Mouse (Mus musculus) heart, postnatal 0 days (tissue): Measurements from ENCODE around the gene Sf3a2. TPM values are rescaled to one million over a fixed set of nuclear protein-coding genes. Genes with fewer than 3 reads are reported as not detected.
"Not testable (repeated sequence)": the region's sequence is repeated elsewhere in the genome, so short reads cannot be mapped to it uniquely, and the experiment has no call there.

ENCODE experiments used
- ATAC-seq: fragments of 200-750 bp; cut with Nextera tagmentation; 2 replicates; pipeline ENCODE4 v1.8.0; 2017; ENCODE audit warnings: low read depth, moderate number of reproducible peaks, moderate library complexity; ENCODE audit not compliant: insufficient read depth
- DNase-seq: peaks from one replicate; pipeline ENCODE4 v3.0.0-alpha.2; 2016; ENCODE audit warnings: low spot score
- H3K27ac ChIP-seq: fragments of 300-500 bp; sonication (generic); 2 replicates; pipeline ENCODE4 v1.5.1; 2014; ENCODE audit warnings: low read depth, mild to moderate bottlenecking
- H3K27me3 ChIP-seq: fragments of 300-500 bp; sonication (generic); 2 replicates; pipeline ENCODE4 v1.6.1; 2014; ENCODE audit warnings: low read length, mixed read lengths; ENCODE audit not compliant: control insufficient read depth, insufficient read depth
- H3K36me3 ChIP-seq: fragments of 300-500 bp; sonication (generic); replicated peaks from 2 replicates; pipeline ENCODE4 v1.6.1; 2014; ENCODE audit warnings: low read length, mixed read lengths; ENCODE audit not compliant: control insufficient read depth, insufficient read depth
- H3K4me1 ChIP-seq: fragments of 300-500 bp; sonication (generic); 2 replicates; pipeline ENCODE4 v1.6.1; 2014; ENCODE audit warnings: antibody characterized with exemption; ENCODE audit not compliant: control insufficient read depth, insufficient read depth
- H3K4me2 ChIP-seq: fragments of 300-500 bp; sonication (generic); 2 replicates; pipeline ENCODE4 v1.6.1; 2014; ENCODE audit warnings: low read depth, mild to moderate bottlenecking, low read length, moderate library complexity
- H3K4me3 ChIP-seq: fragments of 300-500 bp; sonication (generic); 2 replicates; pipeline ENCODE4 v1.5.1; 2014; ENCODE audit warnings: low read depth, low read length
- H3K9ac ChIP-seq: fragments of 300-500 bp; sonication (generic); replicated peaks from 2 replicates; pipeline ENCODE4 v1.6.1; 2014; ENCODE audit warnings: low read depth, low read length, mixed read lengths
- H3K9me3 ChIP-seq: fragments of 300-500 bp; sonication (generic); replicated peaks from 2 replicates; pipeline ENCODE4 v1.6.1; 2016; ENCODE audit warnings: low read length; ENCODE audit not compliant: control insufficient read depth
- CTCF ChIP-seq: IDR thresholded peaks from 2 replicates; pipeline ENCODE4 v1.5.1; 2016; ENCODE audit warnings: antibody characterized with exemption, control low read depth, low read depth
- EP300 ChIP-seq: IDR thresholded peaks from 2 replicates; pipeline ENCODE4 v1.6.1; 2016; ENCODE audit warnings: antibody characterized with exemption, low read depth
- WGBS: fragments of 180-500 bp; shearing (Covaris S2); extraction: QIAGEN DNeasy Blood & Tissue Kit; methylation state at CpG from one replicate; pipeline ENCODE4 v1.1.7; 2014; 5-methylcytosine and 5-hydroxymethylcytosine counted together
- polyA plus RNA-seq: library from polyadenylated mRNA; unstranded; fragments of >200 nt; fragmentation: Nextera tagmentation; extraction: Ambion mirVana; gene quantifications from 2 replicates; pipeline ENCODE4 v1.2.1, GENCODE M21; 2015
- total RNA-seq: library from RNA; depleted of rRNA; stranded (reverse); fragments of >200 nt; gene quantifications from 2 replicates; pipeline ENCODE4 v1.2.3, GENCODE M21; 2014; ENCODE audit warnings: low replicate concordance

The Sf3a2 gene
- total and polyA plus RNA-seq, 2 experiments from 2014 or later, result 8.8 to 25.2 TPM

DNA sequence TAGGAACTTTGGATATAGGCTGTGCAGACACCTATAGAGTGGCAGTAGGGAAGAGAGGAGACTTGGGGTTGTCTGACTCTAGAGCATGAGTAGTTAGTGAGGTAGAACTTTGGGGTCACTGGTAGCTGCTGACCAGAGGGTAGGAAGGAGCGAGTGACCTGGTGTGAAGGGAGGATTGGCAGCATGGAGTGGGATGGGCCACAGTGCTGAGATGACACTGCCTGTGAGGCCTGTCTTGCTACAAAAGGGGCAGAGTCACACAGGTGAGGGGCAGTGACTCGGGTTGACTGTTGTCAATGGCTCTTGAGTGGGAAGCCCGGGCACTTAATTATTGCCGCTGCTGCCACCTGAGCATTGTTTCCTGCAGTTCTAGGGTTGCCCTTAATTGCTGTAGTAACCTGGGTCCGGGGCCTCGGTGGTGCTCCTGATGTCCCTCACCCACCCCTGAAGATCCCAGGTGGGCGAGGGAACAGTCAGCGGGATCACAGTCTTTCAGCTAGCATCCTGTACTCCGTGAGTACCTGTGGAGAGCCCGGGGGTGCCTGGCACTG, 29.9 kb downstream of the Sf3a2 start:
- no peak for ATAC-seq
- H3K27me3 ChIP-seq, result no peaks in the 10 kb centered on the region

DNA sequence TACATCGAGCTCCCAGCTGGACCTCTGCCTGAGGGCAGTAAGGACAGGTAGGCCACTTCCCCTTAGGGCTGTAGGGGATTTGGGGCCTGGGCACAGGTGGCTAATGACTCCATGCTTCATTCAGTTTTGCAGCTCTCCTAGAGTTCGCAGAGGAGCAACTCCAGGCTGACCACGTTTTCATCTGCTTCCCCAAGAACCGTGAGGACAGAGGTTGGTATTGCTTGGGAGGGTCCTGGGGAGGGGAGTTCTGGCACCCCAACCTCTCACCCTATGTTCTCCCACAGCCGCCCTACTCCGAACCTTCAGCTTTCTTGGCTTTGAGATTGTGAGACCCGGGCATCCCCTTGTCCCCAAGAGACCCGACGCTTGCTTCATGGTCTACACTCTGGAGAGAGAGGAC, 30.6 kb downstream of the Sf3a2 start:
- DNase-seq, ATAC-seq, H3K9ac ChIP-seq, H3K27ac ChIP-seq, H3K9me3 ChIP-seq, H3K27me3 ChIP-seq: not testable (repeated sequence)
- 74% methylated on average over 9 of the region's 9 CpGs for WGBS
- Histone ChIP-seq H3K4me3 (peak overlapping the region; percentile 88), H3K4me1 (peaks cover 20% of the 10 kb centered on the region), H3K36me3 (peaks cover 23% of the 10 kb centered on the region), H3K4me2 (peak overlapping the region; percentile 95)

More for the DNA sequence above, 29.9 kb downstream of the Sf3a2 start:
- peaks cover 20% of the 10 kb centered on the region for H3K4me1 ChIP-seq
- H3K9me3 ChIP-seq, result no peaks in the 10 kb centered on the region
- no peak for DNase-seq
- H3K9ac ChIP-seq, result peak overlapping the region; percentile 94
- H3K4me3 ChIP-seq, result peak overlapping the region; percentile 88
- no peak overlapping the region for H3K27ac ChIP-seq
- WGBS, result 58% methylated on average over 10 of the region's 10 CpGs
- TF ChIP-seq EP300 (no peak), CTCF (no peak)
- H3K4me2 ChIP-seq, result peak overlapping the region; percentile 95
- H3K36me3 ChIP-seq, result peaks cover 23% of the 10 kb centered on the region

GRCm38 (mm10) chr10:80829359-80830278, 31.6 kb downstream of the Sf3a2 start:
- Histone ChIP-seq H3K4me1 (peaks cover 20% of the 10 kb centered on the region), H3K9ac (no peak overlapping the region), H3K27ac (no peak overlapping the region), H3K27me3 (peaks cover 15% of the 10 kb centered on the region), H3K4me2 (no peak overlapping the region), H3K9me3 (no peaks in the 10 kb centered on the region), H3K36me3 (peaks cover 23% of the 10 kb centered on the region), H3K4me3 (no peak overlapping the region)
- DNase-seq (no peak), ATAC-seq (no peak)
- TF ChIP-seq CTCF, result no peak
- TF ChIP-seq EP300, result no peak
- 41% methylated on average over 1 of the region's 1 CpGs for WGBS

DNA sequence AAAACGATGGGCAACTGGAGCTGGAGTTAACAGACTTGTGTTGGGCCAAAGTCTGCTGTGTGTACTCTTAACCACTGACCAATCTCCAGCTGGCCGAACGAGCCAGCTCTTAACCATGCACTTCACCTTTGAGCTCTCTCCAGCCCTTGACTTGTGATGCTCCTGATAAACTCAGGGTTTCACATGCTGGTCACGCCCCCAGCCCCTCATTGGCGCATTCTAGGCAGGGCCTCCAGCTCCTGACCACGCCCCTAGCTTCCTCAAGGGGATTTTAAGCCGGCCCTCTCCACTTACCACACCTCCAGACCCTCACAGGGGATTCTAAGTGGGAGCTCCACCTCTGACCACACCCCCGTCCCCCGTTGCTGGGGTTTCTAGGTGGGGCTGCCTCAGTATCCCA, 33.1 kb downstream of the Sf3a2 start:
- ATAC-seq, result no peak

DNA sequence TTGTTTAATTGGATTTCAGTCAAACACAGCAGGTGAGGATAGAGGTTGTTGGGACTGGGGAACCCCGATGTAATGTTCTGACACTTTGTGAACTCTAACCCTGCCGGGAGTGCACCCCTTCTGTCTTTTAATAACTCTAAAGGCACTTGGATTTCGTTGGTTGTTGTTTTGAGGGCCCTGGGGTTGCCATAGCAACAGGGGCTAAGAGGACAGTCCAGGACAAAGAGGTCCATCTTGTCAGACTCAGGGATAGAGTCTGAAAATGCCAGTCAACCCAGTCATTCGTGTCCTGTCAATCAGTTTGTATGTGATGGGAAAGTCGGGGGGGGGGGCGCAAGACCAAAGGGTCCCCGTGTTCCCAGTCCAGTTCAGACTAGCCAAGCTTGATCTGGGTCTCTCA, 34.8 kb downstream of the Sf3a2 start:
- 62% methylated on average over 7 of the region's 7 CpGs for WGBS
- TF ChIP-seq EP300 (no peak), CTCF (no peak)
- peaks cover 30% of the 10 kb centered on the region for H3K27me3 ChIP-seq

More for the DNA sequence above, 33.1 kb downstream of the Sf3a2 start:
- DNase-seq, result no peak
- no peak overlapping the region for H3K4me2 ChIP-seq
- H3K27me3 ChIP-seq, result peaks cover 30% of the 10 kb centered on the region
- no peak overlapping the region for H3K27ac ChIP-seq
- no peak overlapping the region for H3K9ac ChIP-seq
- H3K4me1 ChIP-seq, result peaks cover 20% of the 10 kb centered on the region
- H3K4me3 ChIP-seq, result no peak overlapping the region
- no peaks in the 10 kb centered on the region for H3K9me3 ChIP-seq
- WGBS, result 16% methylated on average over 9 of the region's 9 CpGs
- TF ChIP-seq CTCF (no peak), EP300 (no peak)
- peaks cover 23% of the 10 kb centered on the region for H3K36me3 ChIP-seq

More for the DNA sequence above, 34.8 kb downstream of the Sf3a2 start:
- Histone ChIP-seq H3K4me2 (no peak overlapping the region), H3K4me3 (no peak overlapping the region), H3K4me1 (peaks cover 28% of the 10 kb centered on the region), H3K36me3 (peaks cover 23% of the 10 kb centered on the region), H3K27ac (no peak overlapping the region), H3K9me3 (no peaks in the 10 kb centered on the region), H3K9ac (no peak overlapping the region)
- ATAC-seq (no peak), DNase-seq (no peak)
